Mouse (Mus musculus) hindbrain, embryonic 10.5 days (tissue): ENCODE results near the gene Kcnj15. TPM values are rescaled to one million over a fixed set of nuclear protein-coding genes. Genes with fewer than 3 reads are reported as not detected.

Experiments used
- DNase-seq: peaks from one replicate; pipeline ENCODE4 v3.0.0-alpha.2; 2017; ENCODE audit warnings: low spot score
- H3K27ac ChIP-seq: fragments of 300-500 bp; sonication (generic); 2 replicates; pipeline ENCODE4 v1.5.1; 2016; ENCODE audit warnings: mild to moderate bottlenecking, moderate library complexity
- H3K27me3 ChIP-seq: fragments of 300-500 bp; sonication (generic); 2 replicates; pipeline ENCODE4 v1.6.1; 2016; ENCODE audit warnings: mild to moderate bottlenecking; ENCODE audit not compliant: poor library complexity, insufficient read depth, severe bottlenecking
- H3K36me3 ChIP-seq: fragments of 300-500 bp; sonication (generic); 2 replicates; pipeline ENCODE4 v1.6.1; 2016; ENCODE audit warnings: mild to moderate bottlenecking, moderate library complexity
- H3K4me1 ChIP-seq: fragments of 300-500 bp; sonication (generic); replicated peaks from 2 replicates; pipeline ENCODE4 v1.6.1; 2016; ENCODE audit warnings: mild to moderate bottlenecking
- H3K4me3 ChIP-seq: fragments of 300-500 bp; sonication (generic); 2 replicates; pipeline ENCODE4 v1.5.1; 2016; ENCODE audit warnings: mild to moderate bottlenecking, moderate library complexity
- H3K9me3 ChIP-seq: fragments of 300-500 bp; sonication (generic); 2 replicates; pipeline ENCODE4 v1.6.1; 2016; ENCODE audit warnings: mild to moderate bottlenecking, moderate library complexity
- WGBS: fragments of 180-500 bp; shearing (Covaris S2); methylation state at CpG from one replicate; pipeline ENCODE4 v1.1.7; 2016; 5-methylcytosine and 5-hydroxymethylcytosine counted together
- polyA plus RNA-seq: library from polyadenylated mRNA; unstranded; fragments of >200 nt; fragmentation: Nextera tagmentation; extraction: Ambion mirVana; gene quantifications from 2 replicates; pipeline ENCODE4 v1.2.1, GENCODE M21; 2016

The Kcnj15 gene
- polyA plus RNA-seq, 1 experiment from 2014 or later = 0.20 TPM

GRCm38 (mm10) chr16:95285043-95285442, 27.7 kb downstream of the Kcnj15 start:
- Histone ChIP-seq H3K4me1 (0 out of 2 replicates have a peak, but pooled peaks cover 3% of the 10 kb centered on the region), H3K9me3 (no peaks in the 10 kb centered on the region), H3K4me3 (no peak overlapping the region), H3K36me3 (no peaks in the 10 kb centered on the region), H3K27me3 (no peaks in the 10 kb centered on the region), H3K27ac (no peak overlapping the region)
- 90% methylated on average over 4 of the region's 4 CpGs for WGBS
- no peak for DNase-seq

GRCm38 (mm10) chr16:95285767-95286166, 28.4 kb downstream of the Kcnj15 start:
- H3K27ac ChIP-seq = no peak overlapping the region
- no peaks in the 10 kb centered on the region for H3K9me3 ChIP-seq
- WGBS = 88% methylated on average over 4 of the region's 4 CpGs
- DNase-seq = no peak
- no peak overlapping the region for H3K4me3 ChIP-seq
- H3K4me1 ChIP-seq = 0 out of 2 replicates have a peak, but pooled peaks cover 3% of the 10 kb centered on the region
- no peaks in the 10 kb centered on the region for H3K27me3 ChIP-seq
- no peaks in the 10 kb centered on the region for H3K36me3 ChIP-seq

GRCm38 (mm10) chr16:95287656-95288055, 30.3 kb downstream of the Kcnj15 start:
- Histone ChIP-seq H3K36me3 (no peaks in the 10 kb centered on the region), H3K9me3 (no peaks in the 10 kb centered on the region), H3K4me1 (no peaks in the 10 kb centered on the region), H3K27ac (no peak overlapping the region), H3K4me3 (no peak overlapping the region), H3K27me3 (no peaks in the 10 kb centered on the region)
- DNase-seq = no peak
- 85% methylated on average over 2 of the region's 2 CpGs for WGBS

- no peak overlapping the region for H3K27ac ChIP-seq
- DNase-seq = no peak
- no peaks in the 10 kb centered on the region for H3K36me3 ChIP-seq
- H3K9me3 ChIP-seq = no peaks in the 10 kb centered on the region
- H3K4me3 ChIP-seq = no peak overlapping the region
- no peaks in the 10 kb centered on the region for H3K4me1 ChIP-seq
- 86% methylated on average over 3 of the region's 3 CpGs for WGBS
- no peaks in the 10 kb centered on the region for H3K27me3 ChIP-seq
Measured at GRCm38 (mm10) chr16:95289375-95289774, 32.0 kb downstream of the Kcnj15 start.

- no peak overlapping the region for H3K4me3 ChIP-seq
- no peaks in the 10 kb centered on the region for H3K9me3 ChIP-seq
- no peak for DNase-seq
- 0 out of 2 replicates have a peak overlapping the region, but pooled peaks have one; percentile 36 for H3K27ac ChIP-seq
- no peaks in the 10 kb centered on the region for H3K36me3 ChIP-seq
- 77% methylated on average over 10 of the region's 10 CpGs for WGBS
- no peaks in the 10 kb centered on the region for H3K4me1 ChIP-seq
- H3K27me3 ChIP-seq = no peaks in the 10 kb centered on the region
Measured at GRCm38 (mm10) chr16:95291450-95292101, 34.2 kb downstream of the Kcnj15 start.

GRCm38 (mm10) chr16:95292843-95293505, 35.6 kb downstream of the Kcnj15 start:
- Histone ChIP-seq H3K4me3 (no peak overlapping the region), H3K9me3 (no peaks in the 10 kb centered on the region), H3K36me3 (no peaks in the 10 kb centered on the region), H3K4me1 (no peaks in the 10 kb centered on the region), H3K27me3 (no peaks in the 10 kb centered on the region), H3K27ac (no peak overlapping the region)
- 88% methylated on average over 14 of the region's 14 CpGs for WGBS
- no peak for DNase-seq

- no peak overlapping the region for H3K27ac ChIP-seq
- WGBS = 74% methylated on average over 3 of the region's 3 CpGs
- H3K27me3 ChIP-seq = no peaks in the 10 kb centered on the region
- DNase-seq = no peak
- no peaks in the 10 kb centered on the region for H3K4me1 ChIP-seq
- H3K4me3 ChIP-seq = no peak overlapping the region
- H3K36me3 ChIP-seq = no peaks in the 10 kb centered on the region
- no peaks in the 10 kb centered on the region for H3K9me3 ChIP-seq
Measured at GRCm38 (mm10) chr16:95297651-95298050, 40.3 kb downstream of the Kcnj15 start.

GRCm38 (mm10) chr16:95301667-95302066, 44.3 kb downstream of the Kcnj15 start:
- no peaks in the 10 kb centered on the region for H3K9me3 ChIP-seq
- H3K4me1 ChIP-seq = peaks cover 10% of the 10 kb centered on the region; the same call in 1 of the 2 replicates
- H3K4me3 ChIP-seq = no peak overlapping the region
- H3K27me3 ChIP-seq = no peaks in the 10 kb centered on the region
- no peaks in the 10 kb centered on the region for H3K36me3 ChIP-seq
- WGBS = 88% methylated on average over 3 of the region's 3 CpGs
- DNase-seq = no peak
- H3K27ac ChIP-seq = no peak overlapping the region

GRCm38 (mm10) chr16:95303676-95304075, 46.3 kb downstream of the Kcnj15 start:
- Histone ChIP-seq H3K4me3 (no peak overlapping the region), H3K27ac (no peak overlapping the region), H3K9me3 (no peaks in the 10 kb centered on the region), H3K4me1 (peaks cover 10% of the 10 kb centered on the region; the same call in 1 of the 2 replicates), H3K27me3 (no peaks in the 10 kb centered on the region), H3K36me3 (no peaks in the 10 kb centered on the region)
- no peak for DNase-seq
- 76% methylated on average over 9 of the region's 9 CpGs for WGBS

GRCm38 (mm10) chr16:95307823-95308360, 50.5 kb downstream of the Kcnj15 start:
- no peaks in the 10 kb centered on the region for H3K27me3 ChIP-seq
- no peak for DNase-seq
- H3K27ac ChIP-seq = no peak overlapping the region
- H3K36me3 ChIP-seq = no peaks in the 10 kb centered on the region
- no peak overlapping the region for H3K4me3 ChIP-seq
- H3K4me1 ChIP-seq = peaks cover 10% of the 10 kb centered on the region; the same call in 1 of the 2 replicates
- 93% methylated on average over 3 of the region's 3 CpGs for WGBS
- H3K9me3 ChIP-seq = no peaks in the 10 kb centered on the region

- no peak overlapping the region for H3K27ac ChIP-seq
- WGBS = 57% methylated on average over 9 of the region's 9 CpGs
- DNase-seq = peak; percentile 26
Measured at GRCm38 (mm10) chr16:95321945-95322625, 64.7 kb downstream of the Kcnj15 start.

GRCm38 (mm10) chr16:95332159-95332558, 74.8 kb downstream of the Kcnj15 start:
- Histone ChIP-seq H3K4me1 (no peaks in the 10 kb centered on the region), H3K9me3 (no peaks in the 10 kb centered on the region), H3K36me3 (no peaks in the 10 kb centered on the region), H3K4me3 (no peak overlapping the region), H3K27ac (no peak overlapping the region), H3K27me3 (no peaks in the 10 kb centered on the region)
- WGBS = 89% methylated on average over 5 of the region's 5 CpGs
- no peak for DNase-seq

More at GRCm38 (mm10) chr16:95321945-95322625, 64.7 kb downstream of the Kcnj15 start:
- no peaks in the 10 kb centered on the region for H3K36me3 ChIP-seq
- no peaks in the 10 kb centered on the region for H3K27me3 ChIP-seq
- no peak overlapping the region for H3K4me3 ChIP-seq
- no peaks in the 10 kb centered on the region for H3K9me3 ChIP-seq
- H3K4me1 ChIP-seq = peaks cover 4% of the 10 kb centered on the region; the same call in 1 of the 2 replicates
